Mouse (Mus musculus): ENCODE measurements around the gene Trpm8. TPM values are rescaled to one million over a fixed set of nuclear protein-coding genes. Genes with fewer than 3 reads are reported as not detected.

Gene Trpm8
- polyA plus RNA-seq, 1 experiment from 2014 or later: 0.17 TPM

GRCm38 (mm10) chr1:88233421-88234247 is 43.8 kb upstream of the Trpm8 start:
- Histone ChIP-seq H3K27ac (no peak overlapping the region), H3K4me1 (replicated peaks; ENCODE audit: control insufficient read depth, insufficient read depth, low read length) (no peaks in the 10 kb centered on the region), H3K4me2 (replicated peaks) (no peak overlapping the region), H3K36me3 (replicated peaks; ENCODE audit: control insufficient read depth, insufficient read depth) (no peaks in the 10 kb centered on the region), H3K4me3 (replicated peaks; ENCODE audit: low read length) (no peak overlapping the region), H3K9me3 (ENCODE audit: control insufficient read depth, low read length) (peaks cover 99% of the 10 kb centered on the region), H3K9ac (no peak overlapping the region), H3K27me3 (ENCODE audit: control insufficient read depth, insufficient read depth, low read length) (no peaks in the 10 kb centered on the region)
- 68% methylated on average over 14 of the region's 14 CpGs for WGBS
- DNase-seq (ENCODE audit: low spot score) (no peak), ATAC-seq (ENCODE audit: low FRiP score) (no peak)

GRCm38 (mm10) chr1:88234248-88234610 is 43.2 kb upstream of the Trpm8 start:
- H3K27me3 ChIP-seq (ENCODE audit: control insufficient read depth, insufficient read depth, low read length): no peaks in the 10 kb centered on the region
- no peak overlapping the region for H3K27ac ChIP-seq
- H3K9ac ChIP-seq: no peak overlapping the region
- ATAC-seq (ENCODE audit: low FRiP score): no peak
- no peaks in the 10 kb centered on the region for H3K4me1 ChIP-seq (replicated peaks; ENCODE audit: control insufficient read depth, insufficient read depth, low read length)
- peaks cover 99% of the 10 kb centered on the region for H3K9me3 ChIP-seq (ENCODE audit: control insufficient read depth, low read length)
- WGBS: 71% methylated on average over 4 of the region's 4 CpGs
- DNase-seq (ENCODE audit: low spot score): no peak
- no peaks in the 10 kb centered on the region for H3K36me3 ChIP-seq (replicated peaks; ENCODE audit: control insufficient read depth, insufficient read depth)
- H3K4me2 ChIP-seq (replicated peaks): no peak overlapping the region
- H3K4me3 ChIP-seq (replicated peaks; ENCODE audit: low read length): no peak overlapping the region

- 45% methylated on average over 5 of the region's 5 CpGs for WGBS
- H3K4me3 ChIP-seq (replicated peaks; ENCODE audit: low read length): no peak overlapping the region
- peaks cover 99% of the 10 kb centered on the region for H3K9me3 ChIP-seq (ENCODE audit: control insufficient read depth, low read length)
- no peak for ATAC-seq (ENCODE audit: low FRiP score)
- no peaks in the 10 kb centered on the region for H3K36me3 ChIP-seq (replicated peaks; ENCODE audit: control insufficient read depth, insufficient read depth)
- no peak overlapping the region for H3K27ac ChIP-seq
- no peak overlapping the region for H3K4me2 ChIP-seq (replicated peaks)
- H3K27me3 ChIP-seq (ENCODE audit: control insufficient read depth, insufficient read depth, low read length): no peaks in the 10 kb centered on the region
- no peak for DNase-seq (ENCODE audit: low spot score)
- H3K4me1 ChIP-seq (replicated peaks; ENCODE audit: control insufficient read depth, insufficient read depth, low read length): no peaks in the 10 kb centered on the region
- no peak overlapping the region for H3K9ac ChIP-seq
Measured at GRCm38 (mm10) chr1:88234646-88235045, 42.8 kb upstream of the Trpm8 start.

GRCm38 (mm10) chr1:88235046-88235893 is 42.2 kb upstream of the Trpm8 start:
- ATAC-seq (ENCODE audit: low FRiP score) (0 out of 2 replicates have a peak, but pooled peaks have one; percentile 6), DNase-seq (ENCODE audit: low spot score) (no peak)
- Histone ChIP-seq H3K4me1 (replicated peaks; ENCODE audit: control insufficient read depth, insufficient read depth, low read length) (no peaks in the 10 kb centered on the region), H3K27ac (no peak overlapping the region), H3K4me3 (replicated peaks; ENCODE audit: low read length) (no peak overlapping the region), H3K9me3 (ENCODE audit: control insufficient read depth, low read length) (peaks cover 99% of the 10 kb centered on the region), H3K27me3 (ENCODE audit: control insufficient read depth, insufficient read depth, low read length) (no peaks in the 10 kb centered on the region), H3K9ac (no peak overlapping the region), H3K4me2 (replicated peaks) (no peak overlapping the region), H3K36me3 (replicated peaks; ENCODE audit: control insufficient read depth, insufficient read depth) (no peaks in the 10 kb centered on the region)
- 68% methylated on average over 11 of the region's 11 CpGs for WGBS

- Histone ChIP-seq H3K27ac (no peak overlapping the region), H3K4me1 (replicated peaks; ENCODE audit: control insufficient read depth, insufficient read depth, low read length) (no peaks in the 10 kb centered on the region), H3K9ac (no peak overlapping the region), H3K4me3 (replicated peaks; ENCODE audit: low read length) (no peak overlapping the region), H3K27me3 (ENCODE audit: control insufficient read depth, insufficient read depth, low read length) (no peaks in the 10 kb centered on the region), H3K9me3 (ENCODE audit: control insufficient read depth, low read length) (peaks cover 99% of the 10 kb centered on the region), H3K36me3 (replicated peaks; ENCODE audit: control insufficient read depth, insufficient read depth) (no peaks in the 10 kb centered on the region), H3K4me2 (replicated peaks) (no peak overlapping the region)
- 69% methylated on average over 4 of the region's 4 CpGs for WGBS
- no peak for ATAC-seq (ENCODE audit: low FRiP score)
- DNase-seq (ENCODE audit: low spot score): no peak
Measured at GRCm38 (mm10) chr1:88235894-88236415, 41.5 kb upstream of the Trpm8 start.

GRCm38 (mm10) chr1:88237311-88237710 is 40.1 kb upstream of the Trpm8 start:
- H3K4me2 ChIP-seq (replicated peaks): no peak overlapping the region
- H3K27ac ChIP-seq: no peak overlapping the region
- no peak overlapping the region for H3K4me3 ChIP-seq (replicated peaks; ENCODE audit: low read length)
- no peaks in the 10 kb centered on the region for H3K36me3 ChIP-seq (replicated peaks; ENCODE audit: control insufficient read depth, insufficient read depth)
- H3K9ac ChIP-seq: no peak overlapping the region
- DNase-seq (ENCODE audit: low spot score): no peak
- 80% methylated on average over 5 of the region's 5 CpGs for WGBS
- H3K9me3 ChIP-seq (ENCODE audit: control insufficient read depth, low read length): peaks cover 99% of the 10 kb centered on the region
- H3K27me3 ChIP-seq (ENCODE audit: control insufficient read depth, insufficient read depth, low read length): no peaks in the 10 kb centered on the region
- no peak for ATAC-seq (ENCODE audit: low FRiP score)
- no peaks in the 10 kb centered on the region for H3K4me1 ChIP-seq (replicated peaks; ENCODE audit: control insufficient read depth, insufficient read depth, low read length)

- Histone ChIP-seq H3K4me2 (replicated peaks) (no peak overlapping the region), H3K9ac (no peak overlapping the region), H3K4me3 (replicated peaks; ENCODE audit: low read length) (no peak overlapping the region), H3K27me3 (ENCODE audit: control insufficient read depth, insufficient read depth, low read length) (no peaks in the 10 kb centered on the region), H3K4me1 (replicated peaks; ENCODE audit: control insufficient read depth, insufficient read depth, low read length) (no peaks in the 10 kb centered on the region), H3K36me3 (replicated peaks; ENCODE audit: control insufficient read depth, insufficient read depth) (no peaks in the 10 kb centered on the region), H3K27ac (no peak overlapping the region), H3K9me3 (ENCODE audit: control insufficient read depth, low read length) (peaks cover 99% of the 10 kb centered on the region)
- DNase-seq (ENCODE audit: low spot score) (no peak), ATAC-seq (ENCODE audit: low FRiP score) (no peak; the same call in 1 of the 2 replicates)
- 78% methylated on average over 6 of the region's 6 CpGs for WGBS
Measured at GRCm38 (mm10) chr1:88238771-88239170, 38.7 kb upstream of the Trpm8 start.

- Histone ChIP-seq H3K27ac (no peak overlapping the region), H3K4me2 (replicated peaks) (no peak overlapping the region), H3K4me1 (replicated peaks; ENCODE audit: control insufficient read depth, insufficient read depth, low read length) (no peaks in the 10 kb centered on the region), H3K4me3 (replicated peaks; ENCODE audit: low read length) (no peak overlapping the region), H3K9ac (no peak overlapping the region), H3K27me3 (ENCODE audit: control insufficient read depth, insufficient read depth, low read length) (no peaks in the 10 kb centered on the region), H3K9me3 (ENCODE audit: control insufficient read depth, low read length) (peaks cover 99% of the 10 kb centered on the region), H3K36me3 (replicated peaks; ENCODE audit: control insufficient read depth, insufficient read depth) (no peaks in the 10 kb centered on the region)
- ATAC-seq (ENCODE audit: low FRiP score) (no peak), DNase-seq (ENCODE audit: low spot score) (no peak)
- 75% methylated on average over 5 of the region's 5 CpGs for WGBS
Measured at GRCm38 (mm10) chr1:88240072-88240471, 37.4 kb upstream of the Trpm8 start.

GRCm38 (mm10) chr1:88240579-88240978 is 36.9 kb upstream of the Trpm8 start:
- no peak overlapping the region for H3K4me2 ChIP-seq (replicated peaks)
- DNase-seq (ENCODE audit: low spot score) (no peak), ATAC-seq (ENCODE audit: low FRiP score) (no peak)
- H3K4me1 ChIP-seq (replicated peaks; ENCODE audit: control insufficient read depth, insufficient read depth, low read length): no peaks in the 10 kb centered on the region
- no peaks in the 10 kb centered on the region for H3K27me3 ChIP-seq (ENCODE audit: control insufficient read depth, insufficient read depth, low read length)
- no peak overlapping the region for H3K9ac ChIP-seq
- H3K36me3 ChIP-seq (replicated peaks; ENCODE audit: control insufficient read depth, insufficient read depth): no peaks in the 10 kb centered on the region
- no peak overlapping the region for H3K4me3 ChIP-seq (replicated peaks; ENCODE audit: low read length)
- H3K9me3 ChIP-seq (ENCODE audit: control insufficient read depth, low read length): peaks cover 99% of the 10 kb centered on the region
- no peak overlapping the region for H3K27ac ChIP-seq
- 77% methylated on average over 4 of the region's 4 CpGs for WGBS
